Mouse (Mus musculus) liver, postnatal 0 days (tissue): ENCODE measurements at regions not wholly inside any gene's neighbourhood (a gene's known extent, or its start where the extent isn't known, plus 50 kb on each side); places are given as distances from the start of the nearest gene placed in this dataset.

ENCODE experiments used
- CTCF ChIP-seq: sonication (generic); IDR thresholded peaks from 2 replicates; pipeline ENCODE4 v1.5.1; 2016; ENCODE audit warnings: antibody characterized with exemption, low read depth
- EP300 ChIP-seq: IDR thresholded peaks from 2 replicates; pipeline ENCODE4 v1.6.1; 2016; ENCODE audit warnings: antibody characterized with exemption, low read depth, mild to moderate bottlenecking

- no peak for TF ChIP-seq CTCF
- peak; percentile 40 for TF ChIP-seq EP300
Observed at GRCm38 (mm10) chr10:97397896-97398295, 81.5 kb upstream of the Dcn start.
